Mouse (Mus musculus) olfactory bulb, adult 2 months (tissue): ENCODE data around the gene Amdhd2. TPM values are rescaled to one million over a fixed set of nuclear protein-coding genes. Genes with fewer than 3 reads are reported as not detected.

Experiments
- H3K27ac ChIP-seq: fragments of 200-500 bp; 2 replicates; pipeline ENCODE4 v1.5.1; 2012; ENCODE audit warnings: low read depth, low read length; ENCODE audit not compliant: insufficient read depth
- H3K4me1 ChIP-seq: fragments of 200-500 bp; 2 replicates; pipeline ENCODE4 v1.6.1; 2012; ENCODE audit warnings: low read length; ENCODE audit not compliant: control insufficient read depth, insufficient read depth
- H3K4me3 ChIP-seq: fragments of 200-500 bp; 2 replicates; pipeline ENCODE4 v1.5.1; 2012; ENCODE audit warnings: mild to moderate bottlenecking, low read depth, low read length, moderate library complexity; ENCODE audit not compliant: insufficient read depth
- CTCF ChIP-seq: fragments of 200-500 bp; IDR thresholded peaks from 2 replicates; pipeline ENCODE4 v1.5.1; 2012; ENCODE audit warnings: low read depth, mild to moderate bottlenecking, low read length, moderate library complexity; ENCODE audit not compliant: insufficient read depth
- POLR2A ChIP-seq: fragments of 200-500 bp; IDR thresholded peaks from 2 replicates; pipeline ENCODE4 v1.6.1; 2012; ENCODE audit warnings: mild to moderate bottlenecking, low read depth, low read length, moderate library complexity; ENCODE audit not compliant: insufficient read depth
- WGBS: fragments of 180-500 bp; shearing (Covaris S2); methylation state at CpG from one replicate; pipeline ENCODE4 v1.1.7; 2018; 5-methylcytosine and 5-hydroxymethylcytosine counted together
- polyA plus RNA-seq: library from polyadenylated mRNA; stranded (reverse); fragments of >200 nt; gene quantifications from 2 replicates; pipeline ENCODE4 v1.2.4, GENCODE M21; 2012; ENCODE audit warnings: low replicate concordance; ENCODE audit not compliant: missing spikeins, insufficient read depth, insufficient read length

Gene Amdhd2
- polyA plus RNA-seq, 1 experiment: not detected

GRCm38 (mm10) chr17:24174259-24174658, 10.7 kb upstream of the Amdhd2 start:
- H3K27ac ChIP-seq: no peak overlapping the region
- no peak overlapping the region for H3K4me3 ChIP-seq
- H3K4me1 ChIP-seq: no peaks in the 10 kb centered on the region; the same call in 1 of the 2 replicates
- TF ChIP-seq POLR2A (no peak), CTCF (no peak)
- 85% methylated on average over 3 of the region's 3 CpGs for WGBS

- Histone ChIP-seq H3K4me1 (no peaks in the 10 kb centered on the region; the same call in 1 of the 2 replicates), H3K4me3 (no peak overlapping the region), H3K27ac (no peak overlapping the region)
- WGBS: 6% methylated on average over 3 of the region's 3 CpGs
- TF ChIP-seq CTCF (no peak), POLR2A (no peak)
These were observed 9.9 kb upstream of the Amdhd2 start for GRCm38 (mm10) chr17:24173423-24173822.

GRCm38 (mm10) chr17:24171738-24172137, 8.2 kb upstream of the Amdhd2 start:
- WGBS: 84% methylated on average over 4 of the region's 4 CpGs
- TF ChIP-seq CTCF (no peak), POLR2A (no peak)
- no peak overlapping the region for H3K27ac ChIP-seq

GRCm38 (mm10) chr17:24170729-24171128, 7.2 kb upstream of the Amdhd2 start:
- Histone ChIP-seq H3K27ac (no peak overlapping the region), H3K4me3 (no peak overlapping the region), H3K4me1 (peaks cover 9% of the 10 kb centered on the region)
- 73% methylated on average over 5 of the region's 5 CpGs for WGBS
- TF ChIP-seq POLR2A (no peak), CTCF (no peak)

More at GRCm38 (mm10) chr17:24171738-24172137, 8.2 kb upstream of the Amdhd2 start:
- Histone ChIP-seq H3K4me1 (peaks cover 8% of the 10 kb centered on the region), H3K4me3 (no peak overlapping the region)

GRCm38 (mm10) chr17:24170125-24170524, 6.6 kb upstream of the Amdhd2 start:
- Histone ChIP-seq H3K4me1 (peaks cover 11% of the 10 kb centered on the region), H3K4me3 (peak overlapping the region; percentile 75), H3K27ac (no peak overlapping the region)
- TF ChIP-seq CTCF (no peak), POLR2A (no peak)
- 46% methylated on average over 3 of the region's 3 CpGs for WGBS

GRCm38 (mm10) chr17:24169317-24170065, 5.9 kb upstream of the Amdhd2 start, which contains the start of gene Atp6v0c:
Gene Atp6v0c, minus strand, starts transcription at chr17:24169702.
- H3K4me1 ChIP-seq: peaks cover 17% of the 10 kb centered on the region
- TF ChIP-seq CTCF (no peak), POLR2A (peak; percentile 95)
- peak within 1 kb of the TSS; percentile 100 for H3K27ac ChIP-seq
- under 1% methylated on average over 58 of the region's 58 CpGs for WGBS
- peak within 1 kb of the TSS; percentile 75 for H3K4me3 ChIP-seq

GRCm38 (mm10) chr17:24168590-24169277, 5.2 kb upstream of the Amdhd2 start:
- H3K4me1 ChIP-seq: peaks cover 18% of the 10 kb centered on the region
- H3K27ac ChIP-seq: peak overlapping the region; percentile 100
- peak overlapping the region; percentile 75 for H3K4me3 ChIP-seq
- under 1% methylated on average over 41 of the region's 41 CpGs for WGBS
- TF ChIP-seq POLR2A: no peak
- no peak for TF ChIP-seq CTCF

GRCm38 (mm10) chr17:24167891-24168505, 4.4 kb upstream of the Amdhd2 start:
- WGBS: 26% methylated on average over 7 of the region's 7 CpGs
- H3K27ac ChIP-seq: no peak overlapping the region
- no peak for TF ChIP-seq CTCF
- TF ChIP-seq POLR2A: no peak

GRCm38 (mm10) chr17:24167120-24167519, 3.6 kb upstream of the Amdhd2 start:
- 56% methylated on average over 6 of the region's 6 CpGs for WGBS
- H3K4me3 ChIP-seq: no peak overlapping the region
- peaks cover 23% of the 10 kb centered on the region for H3K4me1 ChIP-seq
- TF ChIP-seq POLR2A: no peak
- TF ChIP-seq CTCF: no peak
- no peak overlapping the region for H3K27ac ChIP-seq

More at GRCm38 (mm10) chr17:24167891-24168505, 4.4 kb upstream of the Amdhd2 start:
- Histone ChIP-seq H3K4me3 (peak overlapping the region; percentile 75), H3K4me1 (peaks cover 18% of the 10 kb centered on the region)
